Mouse (Mus musculus) liver, adult 2 months (tissue): ENCODE results near the gene Krt77.

ENCODE experiments used
- CTCF ChIP-seq: fragments of 200-500 bp; IDR thresholded peaks from 2 replicates; pipeline ENCODE4 v1.5.1; 2011; ENCODE audit warnings: low read depth, low read length, control low read depth
- POLR2A ChIP-seq: fragments of 200-500 bp; IDR thresholded peaks from 2 replicates; pipeline ENCODE4 v1.6.1; 2011; ENCODE audit warnings: low read length, control low read depth; ENCODE audit not compliant: insufficient read depth; ENCODE audit errors: extremely low read depth

DNA sequence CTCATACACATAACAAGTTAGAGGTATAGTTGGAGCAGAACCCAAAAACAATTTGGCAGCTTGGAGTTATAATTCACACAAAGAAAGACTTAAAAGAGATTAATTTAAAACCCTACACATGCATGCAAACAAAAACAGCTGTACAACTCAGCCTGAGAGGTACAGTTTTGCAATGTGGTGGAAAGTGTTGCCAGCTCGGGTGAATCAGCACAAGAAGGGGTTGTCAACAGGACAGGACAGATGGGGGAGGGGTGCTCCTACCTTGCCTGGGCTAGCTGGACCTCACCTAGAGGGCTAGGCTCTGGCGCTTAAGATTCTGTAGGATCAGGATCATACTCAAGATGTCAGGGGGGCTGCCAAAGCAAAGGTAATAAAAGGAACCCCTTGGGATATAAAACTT, 8.5 kb upstream of the Krt77 start:
- TF ChIP-seq POLR2A (no peak), CTCF (no peak)
